Mouse (Mus musculus) heart, adult 2 months (tissue): ENCODE measurements around the gene Shroom3.

ENCODE experiments used
- CTCF ChIP-seq: fragments of 200-600 bp; IDR thresholded peaks from 2 replicates; pipeline ENCODE4 v1.8.1; 2022; ENCODE audit warnings: antibody characterized with exemption, mild to moderate bottlenecking, moderate library complexity
- EP300 ChIP-seq: fragments of 200-500 bp; IDR thresholded peaks from 2 replicates; pipeline ENCODE4 v1.6.1; 2011; ENCODE audit warnings: low read depth, low read length, control low read depth; ENCODE audit not compliant: insufficient read depth
- POLR2A ChIP-seq: fragments of 200-500 bp; IDR thresholded peaks from 2 replicates; pipeline ENCODE4 v1.6.1; 2011; ENCODE audit warnings: mild to moderate bottlenecking, low read depth, low read length, control low read depth; ENCODE audit not compliant: insufficient read depth

GRCm38 (mm10) chr5:92710779-92711178, 27.5 kb downstream of the Shroom3 start:
- TF ChIP-seq EP300 (no peak), POLR2A (no peak), CTCF (no peak)
